Comparison of ENCODE assay signal across 8 mouse cellular contexts in the genomic region with DNA sequence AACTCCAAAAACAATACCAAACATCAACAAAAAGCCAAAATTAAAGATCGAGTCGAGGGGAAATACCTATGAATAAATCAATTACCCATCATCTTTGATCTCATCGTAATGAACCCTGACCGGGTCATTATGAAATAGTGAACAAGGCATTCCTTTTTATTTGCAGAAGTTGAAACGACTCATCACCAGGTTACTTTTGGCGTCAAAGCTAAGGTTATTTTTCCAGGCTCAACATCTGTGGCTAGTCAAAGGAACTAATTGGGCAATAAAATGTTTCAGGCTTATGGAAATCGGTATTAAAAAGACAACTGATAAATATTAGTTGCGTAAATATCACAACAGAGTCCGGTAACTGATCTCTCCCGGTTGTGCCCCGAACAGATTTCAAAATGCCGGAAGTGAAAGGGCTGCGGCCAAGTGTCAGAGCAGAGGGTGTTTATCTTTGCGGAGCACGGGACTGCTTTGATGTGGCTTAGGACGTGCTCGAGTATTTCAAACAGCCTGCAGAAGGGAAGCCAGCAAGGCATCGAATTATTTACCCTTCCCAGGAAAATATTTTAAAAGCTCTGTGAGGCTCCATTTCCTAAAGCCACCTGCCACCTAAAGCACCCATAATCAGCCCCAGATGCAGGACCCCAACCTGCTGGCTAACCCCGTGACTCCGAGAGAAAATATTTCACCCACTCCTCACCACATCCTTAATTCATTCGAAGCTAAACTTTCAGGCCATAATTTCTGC.
DNase-seq lines count a peak whose midpoint lies in the region; ATAC-seq lines count a peak whose summit lies in the region.

No protein-coding gene starts in this region.

- no peaks in the 10 kb centered on the region for H3K9me3 ChIP-seq in heart, embryonic 14.5 days (ENCODE audit: control insufficient read depth, low read length)

- no peak overlapping the region for H3K27ac ChIP-seq in heart, embryonic 14.5 days (replicated peaks in 1 of 2; ENCODE audit: control insufficient read depth in 1 of 2, insufficient read depth in 1 of 2, low read depth in 2 of 2, low read length in 2 of 2)

- no peak for ATAC-seq in heart, embryonic 14.5 days (ENCODE audit: insufficient number of reproducible peaks, insufficient read depth, low FRiP score, low read depth)
- ATAC-seq in cerebellum, adult (ENCODE audit: insufficient number of reproducible peaks, low FRiP score, low TSS enrichment) = no peak

- H3K4me2 ChIP-seq in heart, embryonic 14.5 days (ENCODE audit: low read length) = peak overlapping the region; percentile 50

- no peak overlapping the region for H3K9ac ChIP-seq in heart, embryonic 14.5 days (ENCODE audit: low read length)

- DNase-seq in heart, adult 8-10 months (ENCODE audit: low spot score) = no peak
- DNase-seq in embryo, embryonic 10.5 days (ENCODE audit: low spot score) = peak; percentile 75
- peak; percentile 7 to 37 for DNase-seq in kidney, postnatal 36 days
- peak; percentile 58 for DNase-seq in lung, postnatal 36 days
- DNase-seq in retina, embryonic 14.5 days (ENCODE audit: low spot score) = no peak
- DNase-seq in spleen, postnatal 4 days (ENCODE audit: low spot score in 2 of 2) = no peak

- H3K36me3 ChIP-seq in heart, embryonic 14.5 days (ENCODE audit: control insufficient read depth, insufficient read depth, low read length) = no peaks in the 10 kb centered on the region

- H3K4me3 ChIP-seq in heart, embryonic 14.5 days (ENCODE audit: control insufficient read depth in 1 of 2, insufficient read depth in 1 of 2, low read depth in 1 of 2, low read length in 2 of 2) = no peak overlapping the region; a peak in 1 of 4 replicates

- 39% methylated on average over 21 of the region's 21 CpGs for WGBS in heart, embryonic 14.5 days

- no peaks in the 10 kb centered on the region for H3K27me3 ChIP-seq in heart, embryonic 14.5 days (ENCODE audit: control insufficient read depth, insufficient read depth, low read length)

- H3K4me1 ChIP-seq in heart, embryonic 14.5 days (ENCODE audit: control insufficient read depth in 2 of 2, insufficient read depth in 2 of 2, low read length in 2 of 2) = peaks cover 0 to 5% of the 10 kb centered on the region in 2 experiments; a peak in 1 of 4 replicates

Comparison
In these comparisons a context has a peak if more than half of its experiments do, and no peak if none do; other contexts are left out.
1. DNase-seq: peak in embryo, embryonic 10.5 days (single experiment), kidney, postnatal 36 days (2 of 2) and lung, postnatal 36 days (single experiment); none in heart, adult 8-10 months (single experiment), retina, embryonic 14.5 days (single experiment) and spleen, postnatal 4 days (0 of 2).